Mouse (Mus musculus): ENCODE data around the gene Blzf1.
A peak's percentile ranks its signal among the peaks of the same experiment; 100 is the strongest.

Blzf1 gene

DNA sequence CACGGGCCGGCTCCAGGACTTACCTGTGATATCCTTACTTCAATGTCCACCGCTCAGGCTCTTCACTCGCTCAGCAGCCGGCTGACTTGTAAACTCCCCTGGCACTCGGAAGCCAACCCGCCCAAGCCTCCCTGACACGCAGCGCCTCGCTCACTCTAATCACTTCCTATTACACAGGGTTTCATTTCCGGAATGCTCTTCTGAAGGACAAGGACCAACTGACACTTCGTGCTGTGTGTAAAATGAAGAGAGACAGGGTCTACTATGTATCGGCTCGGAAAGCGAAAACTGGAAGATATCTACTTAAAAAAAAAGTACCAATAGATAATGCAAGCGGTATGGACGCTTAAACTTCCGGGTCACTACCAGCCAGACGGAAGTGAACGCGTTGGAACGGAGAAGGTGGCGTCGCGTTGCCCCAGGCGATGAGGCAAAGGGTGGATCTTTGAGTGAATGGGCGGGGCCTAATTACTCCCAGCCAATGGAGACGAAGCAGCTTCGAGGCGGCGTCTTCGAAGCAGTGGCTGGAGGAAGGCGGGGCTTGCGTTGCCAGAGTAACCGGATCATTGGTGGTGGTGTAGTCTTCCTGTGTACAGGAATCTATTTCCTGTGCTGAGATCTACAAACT lies at the start of gene Blzf1:
TSS of gene Blzf1 (minus strand) at position 366 of the 628 bp plus-strand sequence.
- peak; percentile 97 to 98 for DNase-seq

DNA sequence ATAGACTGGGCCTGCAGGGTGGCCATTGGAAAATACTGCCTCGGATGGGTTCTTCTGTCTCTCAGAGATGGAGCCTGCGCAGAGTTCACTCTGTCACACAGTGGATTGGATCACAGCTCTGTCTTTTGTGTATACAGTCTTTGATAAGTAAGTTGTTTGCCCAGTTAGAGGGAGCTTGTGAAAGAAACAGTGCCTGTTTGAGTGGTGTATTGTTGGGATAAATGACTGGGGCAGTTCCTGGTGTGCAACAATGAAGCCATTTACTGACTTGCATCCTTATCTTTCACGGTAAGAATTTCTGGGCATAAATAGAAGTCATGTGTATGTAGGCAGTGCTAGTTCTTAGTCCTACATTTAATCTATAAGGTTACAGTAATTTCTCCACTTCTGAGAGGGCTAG lies 46.2 kb upstream of the Blzf1 start:
- DNase-seq: no peak

DNA sequence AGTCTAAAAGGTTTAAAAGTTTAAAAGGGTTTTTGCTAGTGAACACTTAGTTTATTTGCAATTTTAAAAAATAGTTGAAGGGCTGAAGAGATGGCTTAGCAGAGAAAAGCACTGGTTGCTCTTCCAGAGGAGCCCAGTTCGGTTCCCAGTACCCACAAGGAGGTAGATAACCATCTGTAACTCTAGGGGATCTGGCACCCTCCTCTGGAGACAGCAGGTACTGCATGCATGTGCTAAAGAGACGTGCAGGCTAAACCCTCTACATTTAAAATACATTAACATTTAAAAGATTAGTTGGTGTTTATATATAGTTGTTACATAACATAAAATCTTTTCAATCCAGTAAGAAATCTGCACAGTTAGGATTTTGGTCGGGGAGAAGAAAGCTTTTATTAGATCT lies 34.9 kb upstream of the Blzf1 start:
- peak; percentile 12 to 27 for DNase-seq

DNA sequence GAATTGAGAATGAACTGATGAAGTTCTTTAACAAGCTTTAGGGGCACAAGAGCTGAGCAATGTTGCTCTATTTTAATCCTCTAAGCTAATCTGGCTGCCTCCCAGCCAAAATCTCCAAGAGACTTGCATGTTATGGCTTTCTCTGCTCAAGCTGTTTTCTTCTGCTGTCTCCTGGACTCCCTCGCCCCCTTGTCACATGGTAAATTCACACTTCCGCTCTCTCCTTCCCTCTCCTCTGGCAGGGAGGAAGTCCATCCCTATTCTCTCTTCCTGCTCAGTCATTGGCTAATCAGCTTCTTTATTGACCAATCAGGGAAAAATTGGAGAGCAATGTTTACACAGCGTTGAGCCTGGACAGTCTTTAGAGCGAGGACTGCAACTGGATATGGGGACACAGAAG lies 28.6 kb upstream of the Blzf1 start:
- no peak for DNase-seq

DNA sequence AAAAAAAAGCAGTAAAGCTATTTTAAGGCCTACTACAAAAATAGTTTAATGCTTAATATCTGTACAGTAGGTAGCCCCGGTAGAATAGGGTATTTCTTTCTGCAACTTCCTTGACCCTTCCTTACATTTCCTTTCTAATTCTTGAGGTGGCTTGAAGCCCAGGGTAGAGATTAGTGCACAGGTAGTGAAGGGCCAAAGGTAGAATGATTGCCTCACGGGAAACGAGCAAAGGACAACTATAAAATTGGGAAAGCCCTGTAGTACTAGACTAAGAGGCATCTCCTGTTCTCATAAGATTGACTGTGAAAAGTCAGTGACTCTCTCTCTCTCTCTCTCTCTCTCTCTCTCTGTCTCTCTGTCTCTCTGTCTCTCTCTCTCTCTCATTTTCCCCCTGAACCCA lies 28.1 kb upstream of the Blzf1 start:
- no peak for DNase-seq

- no peak for DNase-seq
Measured at GRCm38 (mm10) chr1:164332559-164332958, 25.3 kb upstream of the Blzf1 start.

GRCm38 (mm10) chr1:164327764-164328163 lies 20.5 kb upstream of the Blzf1 start:
- no peak for DNase-seq

- DNase-seq: no peak
Measured at GRCm38 (mm10) chr1:164326600-164327155, 19.4 kb upstream of the Blzf1 start.

DNA sequence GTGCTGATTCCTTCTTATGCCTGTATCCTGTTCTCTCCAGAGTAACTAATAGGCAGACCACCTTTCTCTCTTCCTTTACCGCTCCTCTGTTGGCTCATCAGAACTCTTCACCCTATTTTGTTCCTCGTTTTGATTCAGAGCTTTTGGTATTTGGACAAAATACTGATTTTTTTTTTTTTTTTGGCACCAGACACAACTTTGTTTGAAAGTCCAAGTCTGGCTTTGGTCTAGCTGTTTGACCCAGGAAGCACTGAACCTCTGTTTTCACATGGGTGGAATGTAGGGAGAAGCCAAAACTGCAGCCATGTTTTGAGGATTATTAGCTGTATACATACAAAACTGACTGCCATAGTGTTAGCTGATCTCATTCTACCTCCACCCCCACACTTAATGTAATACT lies 17.6 kb upstream of the Blzf1 start:
- no peak for DNase-seq

DNA sequence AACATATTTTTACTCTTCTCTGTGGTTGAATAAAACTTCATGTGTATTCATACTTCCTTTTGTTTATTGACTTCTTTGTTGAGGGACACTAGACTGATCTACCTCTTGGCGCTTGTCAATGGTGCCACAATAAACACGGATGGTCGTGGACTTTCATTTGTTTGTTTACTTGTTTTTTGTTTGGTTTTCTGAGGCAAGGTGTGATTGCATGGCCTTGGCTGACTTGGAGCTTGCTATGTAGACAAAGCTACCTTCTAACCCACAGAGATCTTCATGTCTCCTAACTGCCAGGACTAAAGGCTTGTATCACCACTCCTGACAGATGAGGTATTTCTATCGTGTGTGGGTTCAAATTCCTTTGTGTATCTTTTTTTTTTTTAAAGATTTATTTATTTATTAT lies 16.9 kb upstream of the Blzf1 start:
- no peak for DNase-seq

GRCm38 (mm10) chr1:164322987-164323650 lies 15.8 kb upstream of the Blzf1 start:
- no peak for DNase-seq

DNA sequence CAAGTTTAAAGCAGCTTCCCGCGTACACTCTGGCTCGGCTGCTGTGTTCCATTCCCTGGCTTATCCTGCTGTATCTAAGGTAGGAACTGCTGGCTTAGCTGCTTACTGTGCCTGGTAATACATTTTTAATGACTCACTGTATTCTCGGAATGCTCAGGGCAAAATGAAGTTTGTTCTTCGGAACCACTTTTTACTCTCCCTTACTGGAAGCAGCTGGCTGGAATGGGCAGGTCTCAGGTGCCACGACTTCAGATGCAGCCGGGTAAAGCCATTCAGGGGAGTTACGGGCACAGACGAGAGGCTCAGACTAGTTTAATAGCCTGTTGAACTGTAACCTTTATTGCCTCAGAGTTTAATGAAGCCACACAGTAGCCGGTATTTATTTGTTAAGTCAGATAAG lies 14.1 kb upstream of the Blzf1 start:
- peak; percentile 12 to 18 for DNase-seq

GRCm38 (mm10) chr1:164320731-164321130 lies 13.4 kb upstream of the Blzf1 start:
- no peak for DNase-seq

DNA sequence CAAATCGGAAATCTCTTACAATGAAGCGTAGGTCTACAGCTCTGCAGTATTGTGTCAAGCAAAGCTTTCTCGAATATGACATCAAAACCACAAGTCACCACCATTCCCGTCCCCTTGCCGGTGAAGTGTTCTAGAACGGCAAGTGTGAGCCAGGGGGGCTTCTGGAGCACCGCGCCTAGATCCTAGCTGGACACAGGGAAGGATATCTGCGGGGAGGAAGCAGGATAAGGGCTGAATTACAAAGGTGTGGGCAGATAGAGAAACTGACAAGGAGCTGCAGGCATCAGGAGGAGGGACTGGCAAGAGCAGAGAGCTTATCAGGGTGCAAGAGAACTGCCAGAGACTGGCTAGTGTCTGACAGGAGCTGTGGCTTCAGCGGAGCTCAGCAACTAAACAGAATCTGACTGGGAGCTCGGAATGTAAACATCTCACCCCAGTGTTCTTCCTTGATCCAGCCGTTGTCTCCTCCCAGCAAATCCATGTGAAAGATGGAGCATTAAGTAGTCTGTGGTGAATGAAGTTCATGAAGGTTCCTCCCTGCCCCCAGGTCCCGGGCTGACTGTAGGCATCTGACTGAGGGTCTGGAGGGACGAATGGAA lies 12.4 kb upstream of the Blzf1 start:
- DNase-seq: no peak

DNA sequence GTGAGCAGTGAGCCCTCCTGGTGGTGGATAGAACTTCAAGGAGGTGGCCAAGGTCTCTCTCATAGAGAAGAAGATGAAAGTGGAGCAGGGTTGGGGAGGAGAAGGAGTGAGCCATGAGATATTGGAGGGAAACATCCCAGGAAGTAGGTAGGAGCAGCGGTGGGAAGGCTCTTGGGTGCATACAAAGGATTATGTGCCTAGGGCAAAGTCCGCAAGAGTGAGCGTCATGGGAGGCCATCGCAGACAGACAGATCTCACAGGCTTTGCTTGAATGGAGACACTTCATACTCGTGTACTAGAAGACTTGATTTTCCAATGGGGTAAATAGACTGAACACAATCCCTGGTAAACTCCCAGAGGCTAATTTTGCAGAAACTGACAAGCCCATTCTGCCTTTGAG lies 11.2 kb upstream of the Blzf1 start:
- no peak for DNase-seq

GRCm38 (mm10) chr1:164317261-164317660 lies 10.0 kb upstream of the Blzf1 start:
- DNase-seq: no peak

DNA sequence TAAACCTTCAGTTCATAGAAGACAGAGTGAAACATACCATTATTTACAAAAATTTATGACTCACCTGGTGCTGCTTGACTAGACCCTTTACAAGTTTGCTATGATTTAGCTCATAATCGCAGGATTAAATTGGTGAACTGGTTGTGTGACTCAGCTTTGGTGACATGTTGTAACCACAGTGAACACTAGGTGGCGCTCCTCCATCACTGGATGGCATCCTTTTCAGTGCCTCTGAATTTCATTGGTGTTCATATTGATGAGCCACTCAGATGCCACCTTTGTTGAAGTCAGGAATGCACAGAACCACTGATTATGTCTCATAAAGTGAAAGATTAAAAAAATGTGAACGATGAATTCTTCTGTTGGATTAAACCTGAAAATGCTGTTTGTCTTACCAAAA lies 9.4 kb upstream of the Blzf1 start:
- peak; percentile 44 to 62 for DNase-seq

DNA sequence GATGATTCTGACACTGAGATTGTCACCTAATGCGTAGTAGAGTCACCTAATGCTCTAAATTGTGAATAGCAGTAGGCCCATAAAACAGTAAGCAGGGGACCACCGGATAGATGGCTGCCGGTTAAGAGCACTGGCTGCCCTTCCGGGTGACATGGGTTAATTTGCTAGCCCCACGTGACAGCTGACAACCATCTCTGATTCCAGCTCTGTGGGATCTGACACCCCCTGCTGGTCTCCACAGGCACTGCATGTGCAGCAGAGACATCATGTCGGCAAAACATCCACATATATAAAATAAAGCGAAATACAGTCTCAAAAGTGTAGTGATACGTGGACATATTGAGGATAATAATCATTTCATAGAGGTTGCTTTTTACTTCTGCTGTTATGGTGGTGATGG lies 8.0 kb upstream of the Blzf1 start:
- DNase-seq: peak; percentile 12 to 24

DNA sequence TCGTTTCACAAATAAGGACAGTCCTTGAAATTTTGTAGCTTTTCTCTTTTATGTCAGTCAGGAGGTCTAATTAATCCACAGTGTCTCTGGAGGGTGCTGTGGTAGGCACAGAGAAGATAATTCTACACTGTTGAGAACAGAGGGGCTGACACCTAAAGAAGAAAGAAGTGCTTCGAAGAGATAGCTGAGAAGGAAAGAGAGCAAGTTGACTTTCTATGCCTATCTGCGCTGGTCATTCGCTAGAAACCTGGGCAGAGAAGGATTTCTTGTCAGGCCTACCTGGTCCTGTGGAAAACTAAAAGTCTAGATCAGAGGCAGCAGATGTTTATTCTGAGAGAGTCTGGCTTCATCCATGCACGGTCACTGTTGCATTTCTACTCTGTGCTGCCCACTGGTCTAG lies 6.8 kb upstream of the Blzf1 start:
- no peak for DNase-seq

- no peak for DNase-seq
Measured at GRCm38 (mm10) chr1:164307922-164308321, 633 bp upstream of the Blzf1 start.

DNA sequence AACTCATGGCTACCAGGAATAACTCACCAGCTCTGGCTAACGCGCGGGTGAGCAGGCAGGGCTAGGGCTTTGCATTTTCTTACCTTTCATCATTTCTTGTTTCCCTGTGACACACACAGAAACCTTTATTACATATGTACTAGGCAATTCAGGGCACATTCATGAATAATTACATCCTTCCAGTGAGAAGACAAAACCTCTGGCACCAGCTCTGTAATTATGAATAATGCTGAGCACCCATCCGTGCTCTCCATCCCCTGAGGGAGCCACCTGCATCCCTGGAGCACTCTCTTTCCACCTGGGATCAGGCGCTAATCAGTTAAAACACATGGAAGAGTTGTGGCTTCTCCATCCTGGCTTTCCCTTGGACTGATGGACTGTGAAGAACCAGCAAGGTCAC lies 3.5 kb downstream of the Blzf1 start, which contains the start of gene Nme7:
TSS of gene Nme7 (plus strand) at position 301 of the 400 bp plus-strand sequence.
- no peak for DNase-seq

DNA sequence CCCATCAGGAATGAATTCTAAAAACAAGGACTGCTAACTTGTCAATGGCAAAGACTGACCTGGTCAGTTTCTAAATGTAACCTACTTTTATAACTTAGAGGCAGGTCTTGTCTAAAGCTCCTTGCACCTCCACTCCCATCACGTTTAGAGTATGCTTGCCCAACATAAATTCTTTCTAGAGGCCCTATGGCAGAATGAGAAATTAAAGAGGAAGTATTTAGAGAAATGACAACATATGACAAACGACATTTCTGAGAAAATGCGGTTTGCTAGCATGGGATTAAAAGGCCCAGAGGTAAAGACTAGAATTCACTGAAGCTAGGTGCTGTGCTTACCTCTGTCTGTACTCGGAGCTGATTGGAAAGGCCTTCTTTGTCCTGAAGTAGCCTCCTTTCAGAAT lies 5.3 kb downstream of the Blzf1 start:
- DNase-seq: no peak

DNA sequence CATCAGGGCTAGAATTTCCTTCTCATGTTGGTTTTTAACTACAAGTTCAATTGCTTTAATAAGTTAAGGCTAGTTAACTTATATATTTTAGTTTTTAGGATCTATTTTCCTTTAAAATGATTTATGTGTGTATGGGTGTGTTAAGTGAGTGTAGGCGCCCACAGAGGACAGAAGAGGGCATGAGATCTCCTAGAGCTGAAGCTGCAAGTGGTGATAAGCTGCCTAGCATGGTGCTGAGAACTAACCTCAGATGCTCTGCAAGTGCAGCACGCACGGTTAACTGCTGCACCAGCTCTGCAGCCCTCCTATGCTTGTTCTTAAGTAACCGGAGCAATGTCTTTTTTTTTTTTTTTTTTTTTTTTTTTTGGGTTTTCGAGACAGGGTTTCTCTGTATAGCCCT lies 10.8 kb downstream of the Blzf1 start:
- DNase-seq: no peak

GRCm38 (mm10) chr1:164294071-164294470 lies 13.2 kb downstream of the Blzf1 start:
- peak; percentile 14 to 48 for DNase-seq
